Mouse (Mus musculus): ENCODE data around the gene Mlh3. TPM values are rescaled to one million over a fixed set of nuclear protein-coding genes. Genes with fewer than 3 reads are reported as not detected.
A peak's percentile ranks its signal among the peaks of the same experiment; 100 is the strongest.

Gene Mlh3
- polyA plus RNA-seq, 1 experiment: 1.4 TPM

DNA sequence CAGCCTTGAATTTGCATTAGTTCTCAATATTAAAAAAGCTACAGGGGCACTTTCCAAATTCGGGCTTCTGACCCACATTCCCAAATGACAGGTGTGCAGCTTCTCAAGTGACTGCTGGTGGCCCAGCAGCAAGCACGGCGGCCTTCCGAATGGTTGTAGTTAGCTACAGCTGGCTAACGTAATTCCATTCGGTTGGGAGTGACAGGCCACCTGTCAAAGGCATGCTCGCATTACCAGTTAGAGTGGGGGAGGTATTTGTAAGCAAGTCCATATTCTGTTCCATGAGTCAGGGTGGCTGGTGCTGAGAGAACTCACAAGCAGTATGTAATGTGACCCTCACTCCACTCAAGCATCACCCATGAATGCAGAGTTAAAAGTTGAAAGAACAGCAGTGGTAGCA lies 43.2 kb downstream of the Mlh3 start:
- peak overlapping the region; percentile 97 for H3K4me2 ChIP-seq (ENCODE audit: low read depth)
- TF ChIP-seq SRF (IDR thresholded peaks at IDR 0.05; ENCODE audit: control insufficient read depth, insufficient read length, low read depth): peak; percentile 59
- TF ChIP-seq USF1 (IDR thresholded peaks at IDR 0.05; ENCODE audit: low read depth): no peak
- no peak for TF ChIP-seq POLR2A (IDR thresholded peaks at IDR 0.05; ENCODE audit: insufficient read length, low read depth)
- TF ChIP-seq TCF12 (IDR thresholded peaks at IDR 0.05; ENCODE audit: insufficient read depth, poor library complexity, severe bottlenecking): peak; percentile 90
- no peak for TF ChIP-seq E2F4 (IDR thresholded peaks at IDR 0.05; ENCODE audit: insufficient read depth)
- TF ChIP-seq MAX (IDR thresholded peaks at IDR 0.05; ENCODE audit: low read depth): peak; percentile 37
- peak; percentile 68 for TF ChIP-seq POLR2AphosphoS2 (IDR thresholded peaks at IDR 0.05; ENCODE audit: insufficient read length, low read depth)
- peak; percentile 96 to 99 (median 98) for TF ChIP-seq MYOD1 (IDR thresholded peaks at IDR 0.05; ENCODE audit: control insufficient read depth in 1 of 3, insufficient read length in 2 of 3, low read depth in 2 of 3)
- TF ChIP-seq CEBPB (IDR thresholded peaks at IDR 0.05; ENCODE audit: insufficient read depth, poor library complexity, severe bottlenecking): no peak
- peak; percentile 90 for TF ChIP-seq TCF3 (IDR thresholded peaks at IDR 0.05; ENCODE audit: insufficient read length, low read depth)
- no peak for TF ChIP-seq REST (IDR thresholded peaks at IDR 0.05; ENCODE audit: insufficient read depth, insufficient read length)
- TF ChIP-seq MYOG (IDR thresholded peaks at IDR 0.05; ENCODE audit: control insufficient read depth in 1 of 3, insufficient read depth in 1 of 3, insufficient read length in 2 of 3, low read depth in 2 of 3): peak; percentile 86 to 95 (median 87)
- H3K27me3 ChIP-seq (ENCODE audit: control insufficient read depth, insufficient read depth, insufficient read length): no peaks in the 10 kb centered on the region
- peaks cover 45% of the 10 kb centered on the region for H3K36me3 ChIP-seq (ENCODE audit: control insufficient read depth, insufficient read depth)
- no peaks in the 10 kb centered on the region for H3K79me2 ChIP-seq (ENCODE audit: control insufficient read depth, insufficient read depth)
- no peak overlapping the region for H3ac ChIP-seq (ENCODE audit: control insufficient read depth, insufficient read length)
- H3K4me3 ChIP-seq: peak overlapping the region; percentile 2

DNA sequence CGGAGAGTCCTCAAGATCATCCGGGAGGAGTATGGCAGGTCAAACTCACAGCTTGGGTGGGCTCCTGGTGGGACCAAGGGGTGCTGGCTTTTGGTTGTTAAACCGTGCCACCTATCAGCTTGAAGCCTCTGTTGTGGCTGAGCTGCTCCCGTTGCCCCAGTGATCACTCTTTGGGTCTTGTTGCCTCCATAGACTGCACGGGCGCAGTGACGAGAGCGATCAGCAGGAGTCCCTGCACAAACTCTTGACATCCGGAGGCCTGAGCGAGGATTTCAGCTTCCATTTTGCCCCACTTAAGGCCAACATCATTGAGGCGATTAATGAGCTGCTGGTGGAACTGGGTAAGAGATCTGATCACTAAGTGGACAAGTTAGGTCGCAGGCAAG lies 50.5 kb downstream of the Mlh3 start:
- TF ChIP-seq POLR2AphosphoS2 (IDR thresholded peaks at IDR 0.05; ENCODE audit: insufficient read length, low read depth): no peak
- no peak for TF ChIP-seq USF1 (IDR thresholded peaks at IDR 0.05; ENCODE audit: low read depth)
- TF ChIP-seq POLR2A (IDR thresholded peaks at IDR 0.05; ENCODE audit: insufficient read length, low read depth): no peak
- TF ChIP-seq MYOD1 (IDR thresholded peaks at IDR 0.05; ENCODE audit: control insufficient read depth in 1 of 3, insufficient read length in 2 of 3, low read depth in 2 of 3): no peak
- TF ChIP-seq E2F4 (IDR thresholded peaks at IDR 0.05; ENCODE audit: insufficient read depth): no peak
- no peak for TF ChIP-seq SRF (IDR thresholded peaks at IDR 0.05; ENCODE audit: control insufficient read depth, insufficient read length, low read depth)
- TF ChIP-seq MYOG (IDR thresholded peaks at IDR 0.05; ENCODE audit: control insufficient read depth in 1 of 3, insufficient read depth in 1 of 3, insufficient read length in 2 of 3, low read depth in 2 of 3): no peak
- no peak for TF ChIP-seq TCF3 (IDR thresholded peaks at IDR 0.05; ENCODE audit: insufficient read length, low read depth)
- no peak for TF ChIP-seq CEBPB (IDR thresholded peaks at IDR 0.05; ENCODE audit: insufficient read depth, poor library complexity, severe bottlenecking)
- no peak for TF ChIP-seq TCF12 (IDR thresholded peaks at IDR 0.05; ENCODE audit: insufficient read depth, poor library complexity, severe bottlenecking)
- no peak for TF ChIP-seq MAX (IDR thresholded peaks at IDR 0.05; ENCODE audit: low read depth)
- TF ChIP-seq REST (IDR thresholded peaks at IDR 0.05; ENCODE audit: insufficient read depth, insufficient read length): no peak

DNA sequence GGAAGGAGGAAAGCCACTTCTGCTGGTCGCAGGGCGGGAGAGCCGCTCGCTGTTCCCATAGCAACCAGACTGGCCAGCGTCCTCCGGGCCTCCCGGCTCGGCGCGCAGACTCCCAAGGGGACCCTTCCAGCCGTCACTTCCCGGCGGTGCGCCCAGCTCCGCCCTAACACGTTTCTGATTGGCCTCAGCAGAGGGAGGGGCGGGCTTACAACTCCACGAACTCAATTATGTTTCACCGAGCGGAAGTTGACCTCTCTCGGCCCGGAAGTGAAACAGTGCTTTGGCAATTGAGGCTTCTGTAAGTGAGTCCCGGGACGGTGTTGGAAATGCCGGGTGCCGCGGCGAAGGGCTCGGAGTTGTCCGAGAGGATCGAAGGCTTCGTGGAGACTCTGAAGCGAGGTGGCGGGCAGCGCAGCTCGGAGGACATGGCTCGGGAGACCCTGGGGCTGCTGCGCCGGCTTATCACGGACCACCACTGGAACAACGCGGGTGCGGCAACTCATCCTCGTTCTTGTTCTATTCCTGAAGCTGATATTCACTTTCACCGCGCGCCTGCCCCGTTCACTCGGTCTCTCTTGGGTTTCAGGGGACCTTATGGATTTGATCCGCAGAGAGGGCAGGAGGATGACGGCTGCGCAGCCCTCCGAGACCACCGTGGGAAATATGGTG lies 51.0 kb downstream of the Mlh3 start, which contains the start of gene Eif2b2:
Eif2b2 (plus strand) TSS at position 246 of the 669 bp plus-strand sequence.
- peaks cover 32% of the 10 kb centered on the region for H3K36me3 ChIP-seq (ENCODE audit: control insufficient read depth, insufficient read depth)
- peak within 1 kb of the TSS; percentile 37 for H3ac ChIP-seq (ENCODE audit: control insufficient read depth, insufficient read length)

More for the DNA sequence above, 50.5 kb downstream of the Mlh3 start:
- H3K4me3 ChIP-seq: peak overlapping the region; percentile 89
- H3ac ChIP-seq (ENCODE audit: control insufficient read depth, insufficient read length): peak overlapping the region; percentile 37
- peaks cover 37% of the 10 kb centered on the region for H3K36me3 ChIP-seq (ENCODE audit: control insufficient read depth, insufficient read depth)
- H3K27me3 ChIP-seq (ENCODE audit: control insufficient read depth, insufficient read depth, insufficient read length): no peaks in the 10 kb centered on the region
- H3K79me2 ChIP-seq (ENCODE audit: control insufficient read depth, insufficient read depth): peaks cover 22% of the 10 kb centered on the region
- peak overlapping the region; percentile 89 for H3K4me2 ChIP-seq (ENCODE audit: low read depth)

DNA sequence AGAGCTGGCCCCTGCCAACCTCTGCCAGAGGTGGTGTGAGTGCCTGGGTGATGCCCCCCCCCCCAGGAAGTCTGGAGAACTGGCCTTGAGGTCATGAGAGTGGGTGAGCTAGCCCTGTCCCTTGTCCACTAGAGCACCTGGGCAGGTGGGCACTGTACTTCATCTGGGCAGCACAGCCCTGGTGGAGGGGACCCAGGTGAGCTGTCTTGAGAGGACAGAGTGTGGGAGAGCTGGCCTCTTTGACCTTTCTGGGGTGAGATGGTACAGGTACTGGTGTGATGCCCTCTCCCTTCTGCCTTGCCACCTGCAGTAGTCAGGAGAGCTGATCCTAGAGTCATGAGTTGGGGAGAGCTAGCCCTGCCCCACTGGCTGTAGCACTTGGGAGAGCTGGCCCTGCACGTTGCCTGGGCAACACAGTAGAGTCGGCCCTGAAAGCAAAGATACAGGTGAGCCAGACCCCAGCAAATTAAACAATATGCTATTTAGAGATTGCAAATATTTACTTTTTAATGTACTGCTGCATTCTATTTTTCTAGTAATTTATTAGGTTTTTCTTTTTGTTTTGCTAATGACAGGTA lies 52.6 kb downstream of the Mlh3 start:
- Histone ChIP-seq H3ac (ENCODE audit: control insufficient read depth, insufficient read length) (no peak overlapping the region), H3K79me2 (ENCODE audit: control insufficient read depth, insufficient read depth) (peaks cover 22% of the 10 kb centered on the region), H3K27me3 (ENCODE audit: control insufficient read depth, insufficient read depth, insufficient read length) (no peaks in the 10 kb centered on the region), H3K4me2 (ENCODE audit: low read depth) (no peak overlapping the region), H3K4me3 (no peak overlapping the region), H3K36me3 (ENCODE audit: control insufficient read depth, insufficient read depth) (peaks cover 17% of the 10 kb centered on the region)
- TF ChIP-seq POLR2A (IDR thresholded peaks at IDR 0.05; ENCODE audit: insufficient read length, low read depth) (no peak), SRF (IDR thresholded peaks at IDR 0.05; ENCODE audit: control insufficient read depth, insufficient read length, low read depth) (no peak)

More for the DNA sequence above, 51.0 kb downstream of the Mlh3 start, which contains the start of gene Eif2b2:
- H3K4me2 ChIP-seq (ENCODE audit: low read depth): peak within 1 kb of the TSS; percentile 92
- H3K79me2 ChIP-seq (ENCODE audit: control insufficient read depth, insufficient read depth): peaks cover 22% of the 10 kb centered on the region
- peak within 1 kb of the TSS; percentile 89 for H3K4me3 ChIP-seq
- H3K27me3 ChIP-seq (ENCODE audit: control insufficient read depth, insufficient read depth, insufficient read length): no peaks in the 10 kb centered on the region
- TF ChIP-seq POLR2A (IDR thresholded peaks at IDR 0.05; ENCODE audit: insufficient read length, low read depth) (peak; percentile 30), TCF3 (IDR thresholded peaks at IDR 0.05; ENCODE audit: insufficient read length, low read depth) (no peak), MYOG (IDR thresholded peaks at IDR 0.05; ENCODE audit: control insufficient read depth in 1 of 3, insufficient read depth in 1 of 3, insufficient read length in 2 of 3, low read depth in 2 of 3) (peak in 1 of 3 experiments; percentile 6), SRF (IDR thresholded peaks at IDR 0.05; ENCODE audit: control insufficient read depth, insufficient read length, low read depth) (peak; percentile 57)

DNA sequence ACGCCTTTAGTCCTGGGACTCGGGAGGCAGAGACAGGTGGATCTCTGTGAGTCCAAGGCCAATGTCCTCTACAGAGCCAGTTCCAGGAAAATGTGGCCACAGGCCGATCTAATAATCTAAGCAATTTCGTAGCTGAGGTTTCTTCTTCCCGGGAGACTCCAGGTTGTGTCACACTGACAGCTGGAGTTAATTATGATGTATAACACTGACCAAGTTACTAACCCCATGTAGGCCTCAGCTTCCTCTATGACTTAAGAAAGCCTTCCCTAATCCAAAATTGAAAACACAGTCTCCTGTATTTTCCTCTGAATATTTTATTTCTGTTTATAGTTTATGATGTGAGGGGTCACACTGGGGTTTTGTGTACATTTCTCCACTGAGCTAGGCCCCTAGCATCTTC lies 55.4 kb downstream of the Mlh3 start:
- H3K4me3 ChIP-seq: no peak overlapping the region
- TF ChIP-seq E2F4 (IDR thresholded peaks at IDR 0.05; ENCODE audit: insufficient read depth) (no peak), SRF (IDR thresholded peaks at IDR 0.05; ENCODE audit: control insufficient read depth, insufficient read length, low read depth) (no peak), TCF3 (IDR thresholded peaks at IDR 0.05; ENCODE audit: insufficient read length, low read depth) (no peak), MYOG (IDR thresholded peaks at IDR 0.05; ENCODE audit: control insufficient read depth in 1 of 3, insufficient read depth in 1 of 3, insufficient read length in 2 of 3, low read depth in 2 of 3) (no peak), POLR2AphosphoS2 (IDR thresholded peaks at IDR 0.05; ENCODE audit: insufficient read length, low read depth) (no peak), MYOD1 (IDR thresholded peaks at IDR 0.05; ENCODE audit: control insufficient read depth in 1 of 3, insufficient read length in 2 of 3, low read depth in 2 of 3) (no peak), MAX (IDR thresholded peaks at IDR 0.05; ENCODE audit: low read depth) (no peak), TCF12 (IDR thresholded peaks at IDR 0.05; ENCODE audit: insufficient read depth, poor library complexity, severe bottlenecking) (no peak), USF1 (IDR thresholded peaks at IDR 0.05; ENCODE audit: low read depth) (no peak)
- no peaks in the 10 kb centered on the region for H3K27me3 ChIP-seq (ENCODE audit: control insufficient read depth, insufficient read depth, insufficient read length)
- peaks cover 6% of the 10 kb centered on the region for H3K79me2 ChIP-seq (ENCODE audit: control insufficient read depth, insufficient read depth)
- H3ac ChIP-seq (ENCODE audit: control insufficient read depth, insufficient read length): no peak overlapping the region
- no peak overlapping the region for H3K4me2 ChIP-seq (ENCODE audit: low read depth)
- no peaks in the 10 kb centered on the region for H3K36me3 ChIP-seq (ENCODE audit: control insufficient read depth, insufficient read depth)

All from myocyte (in vitro differentiated cells).